Mouse (Mus musculus) CH12.LX (cell line): ENCODE data around the gene Erbb4. TPM values are rescaled to one million over a fixed set of nuclear protein-coding genes. Genes with fewer than 3 reads are reported as not detected.

Experiments
- DNase-seq: peaks from one replicate; pipeline ENCODE4 v3.0.0-alpha.2; 2013; ENCODE audit errors: extremely low read depth
- H3K27ac ChIP-seq: 2 replicates; pipeline ENCODE4 v1.5.1; 2012; ENCODE audit warnings: low read depth, mild to moderate bottlenecking, control low read depth, moderate library complexity; ENCODE audit not compliant: insufficient read depth
- H3K27me3 ChIP-seq: replicated peaks from 2 replicates; pipeline ENCODE3; 2012; ENCODE audit warnings: inconsistent platforms
- H3K36me3 ChIP-seq, 2 experiments: replicated peaks in 1 of 2; 2 replicates each; pipeline versions ENCODE3 to v1.6.1; 2012; ENCODE audit warnings: inconsistent platforms in 1 of 2, low read length in 1 of 2, mild to moderate bottlenecking in 1 of 2, mixed read lengths in 1 of 2, moderate library complexity in 1 of 2; ENCODE audit not compliant: control insufficient read depth in 1 of 2, insufficient read depth in 1 of 2
- H3K4me1 ChIP-seq, 2 experiments: 2 replicates each; pipeline ENCODE4 v1.6.1; 2012; ENCODE audit warnings: inconsistent platforms in 1 of 2, moderate library complexity in 1 of 2; ENCODE audit not compliant: insufficient read depth in 2 of 2, control insufficient read depth in 1 of 2
- H3K4me2 ChIP-seq: 2 replicates; pipeline ENCODE4 v1.6.1; 2012; ENCODE audit warnings: low read depth, mild to moderate bottlenecking, control low read depth; ENCODE audit not compliant: poor library complexity, insufficient read depth, severe bottlenecking
- H3K4me3 ChIP-seq, 3 experiments: fragments of 150-350 bp in 1 of 3; sonication (generic) in 1 of 3; replicated peaks in 1 of 3; 2 replicates each; pipeline versions ENCODE3 to v1.5.1; 2011 to 2012; ENCODE audit warnings: low read depth in 2 of 3, low read length in 2 of 3, mild to moderate bottlenecking in 2 of 3, moderate library complexity in 2 of 3, control low read depth in 1 of 3, improper control_type of control experiment in 1 of 3, inconsistent platforms in 1 of 3, mixed read lengths in 1 of 3; ENCODE audit not compliant: poor library complexity in 1 of 3
- H3K79me2 ChIP-seq: replicated peaks from 2 replicates; pipeline ENCODE4 v1.6.1; 2012; ENCODE audit warnings: mild to moderate bottlenecking, moderate library complexity; ENCODE audit not compliant: control insufficient read depth, poor library complexity, insufficient read depth, severe bottlenecking; ENCODE audit errors: extremely low read depth
- H3K9ac ChIP-seq: 2 replicates; pipeline ENCODE4 v1.6.1; 2012; ENCODE audit warnings: low read depth, mild to moderate bottlenecking, control low read depth, moderate library complexity; ENCODE audit not compliant: insufficient read depth
- H3K9me3 ChIP-seq: replicated peaks from 2 replicates; pipeline ENCODE3; 2012; ENCODE audit warnings: low read length, inconsistent platforms, mixed read lengths
- BHLHE40 ChIP-seq: IDR thresholded peaks from 2 replicates; pipeline ENCODE4 v1.6.1; 2011; ENCODE audit warnings: mild to moderate bottlenecking, low read depth, low read length, improper control_type of control experiment
- CHD2 ChIP-seq: IDR thresholded peaks from 2 replicates; pipeline ENCODE4 v1.6.1; 2011; ENCODE audit warnings: low read length, improper control_type of control experiment
- CTCF ChIP-seq, 2 experiments: IDR thresholded peaks in 1 of 2; conservative IDR thresholded peaks in 1 of 2; 2 replicates each; pipeline ENCODE4 v1.5.1; 2011 to 2012; ENCODE audit warnings: low read depth in 2 of 2, low read length in 2 of 2, improper control_type of control experiment in 1 of 2, inconsistent platforms in 1 of 2, mild to moderate bottlenecking in 1 of 2, moderate library complexity in 1 of 2
- E2F4 ChIP-seq: IDR thresholded peaks from 2 replicates; pipeline ENCODE4 v1.6.1; 2011; ENCODE audit warnings: low read depth, low read length, improper control_type of control experiment; ENCODE audit not compliant: insufficient replicate concordance
- EP300 ChIP-seq: IDR thresholded peaks from 2 replicates; pipeline ENCODE4 v1.6.1; 2011; ENCODE audit warnings: low read length, improper control_type of control experiment
- JUN ChIP-seq: IDR thresholded peaks from 2 replicates; pipeline ENCODE4 v1.6.1; 2011; ENCODE audit warnings: low read depth, mild to moderate bottlenecking, low read length, improper control_type of control experiment, moderate library complexity; ENCODE audit not compliant: insufficient read depth
- MAFK ChIP-seq: IDR thresholded peaks from 2 replicates; pipeline ENCODE4 v1.6.1; 2011; ENCODE audit warnings: low read length, improper control_type of control experiment; ENCODE audit not compliant: insufficient replicate concordance
- MXI1 ChIP-seq: IDR thresholded peaks from 2 replicates; pipeline ENCODE4 v1.6.1; 2011; ENCODE audit warnings: mild to moderate bottlenecking, low read depth, low read length, improper control_type of control experiment
- MYC ChIP-seq: IDR thresholded peaks from 2 replicates; pipeline ENCODE4 v1.6.1; 2011; ENCODE audit warnings: low read depth, mild to moderate bottlenecking, improper control_type of control experiment, low read length
- PAX5 ChIP-seq: IDR thresholded peaks from 2 replicates; pipeline ENCODE4 v1.6.1; 2012; ENCODE audit warnings: low read length, inconsistent platforms, mixed read lengths
- POLR2A ChIP-seq: IDR thresholded peaks from 2 replicates; pipeline ENCODE4 v1.6.1; 2011; ENCODE audit warnings: low read depth, mild to moderate bottlenecking, improper control_type of control experiment, low read length
- RAD21 ChIP-seq: IDR thresholded peaks from 2 replicates; pipeline ENCODE4 v1.6.1; 2011; ENCODE audit warnings: low read depth, mild to moderate bottlenecking, low read length, improper control_type of control experiment, moderate library complexity
- RCOR1 ChIP-seq: conservative IDR thresholded peaks from 2 replicates; pipeline ENCODE4 v1.6.1; 2012; ENCODE audit warnings: low read depth, mild to moderate bottlenecking, inconsistent platforms, low read length, improper control_type of control experiment
- SIN3A ChIP-seq: IDR thresholded peaks from 2 replicates; pipeline ENCODE4 v1.6.1; 2012; ENCODE audit warnings: low read length, improper control_type of control experiment, inconsistent platforms
- UBTF ChIP-seq: IDR thresholded peaks from 2 replicates; pipeline ENCODE4 v1.6.1; 2012; ENCODE audit warnings: low read depth, mild to moderate bottlenecking, inconsistent platforms, low read length, improper control_type of control experiment, moderate library complexity
- ZC3H11A ChIP-seq: IDR thresholded peaks from 2 replicates; pipeline ENCODE4 v1.6.1; 2012; ENCODE audit warnings: low read depth, mild to moderate bottlenecking, inconsistent platforms, low read length, improper control_type of control experiment
- ZNF384 ChIP-seq: IDR thresholded peaks from 2 replicates; pipeline ENCODE4 v1.6.1; 2012; ENCODE audit warnings: low read depth, low read length, improper control_type of control experiment, inconsistent platforms
- dilution Hi-C: fragments of 300-500 bp; cut with MboI; formaldehyde crosslinking; loops from 2 replicates; pipeline ENCODE4 v1.14.3; 2020; ENCODE audit warnings: low sequenced_read_pairs; ENCODE audit not compliant: extremely low pct_unique_long_range_greater_than_20kb, extremely low pct_ligation_motif_present
- in situ Hi-C: fragments of 300-500 bp; cut with MboI; formaldehyde crosslinking; loops from 3 replicates; pipeline ENCODE4 v1.14.3; 2019; ENCODE audit warnings: low sequenced_read_pairs, low pct_ligation_motif_present, low pct_unique_long_range_greater_than_20kb, mixed read lengths
- polyA plus RNA-seq: library from polyadenylated mRNA; unstranded; fragments of >175 nt; gene quantifications from 2 replicates; pipeline ENCODE4 v1.2.1, GENCODE M21; 2012; ENCODE audit warnings: low read depth; ENCODE audit not compliant: insufficient read length
- total RNA-seq, 2 experiments: library from RNA; depleted of rRNA; stranded (reverse); fragments of 300-350 nt in 1 of 2; fragments of >200 nt in 1 of 2; gene quantifications; 2 replicates each; pipeline ENCODE4 v1.2.3; 2012 to 2014

The Erbb4 gene
- total and polyA plus RNA-seq, 3 experiments, result not detected

DNA sequence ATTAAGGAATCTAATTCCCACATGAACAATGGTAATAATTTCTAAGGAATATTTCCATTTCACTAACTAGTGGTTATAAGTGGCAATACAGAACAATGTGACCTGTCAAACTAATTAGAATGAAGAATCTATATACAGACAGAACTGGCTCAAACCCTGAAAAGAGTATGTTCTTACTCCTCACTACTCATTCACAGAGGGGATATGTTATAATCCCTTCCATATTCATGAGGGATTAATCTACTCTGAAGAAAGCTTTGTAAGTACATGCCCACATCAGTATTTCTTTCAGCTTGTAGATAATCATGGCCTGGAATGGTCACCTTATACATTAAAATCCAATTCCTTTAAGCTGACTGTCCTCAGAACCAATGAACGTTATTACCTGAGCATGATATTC lies 276.3 kb downstream of the Erbb4 start:
- no peak for TF ChIP-seq CHD2
- TF ChIP-seq ZC3H11A, result no peak
- no peak for TF ChIP-seq E2F4
- no peak for TF ChIP-seq POLR2A
- TF ChIP-seq PAX5, result no peak
- TF ChIP-seq MYC, result no peak
- no peak for TF ChIP-seq RCOR1
- TF ChIP-seq ZNF384, result no peak
- no peak for TF ChIP-seq JUN
- TF ChIP-seq, all 38 proteins: peak for 0
- Histone ChIP-seq H3K9ac (no peak overlapping the region), H3K27ac (no peak overlapping the region), H3K4me1 (no peaks in the 10 kb centered on the region), H3K4me3 (no peak overlapping the region), H3K4me2 (no peak overlapping the region), H3K79me2 (no peaks in the 10 kb centered on the region), H3K36me3 (no peaks in the 10 kb centered on the region), H3K27me3 (no peaks in the 10 kb centered on the region), H3K9me3 (peaks cover 16% of the 10 kb centered on the region)
- in situ Hi-C loops (no loop called here), dilution Hi-C loops (no loop called here)
- DNase-seq, result no peak

DNA sequence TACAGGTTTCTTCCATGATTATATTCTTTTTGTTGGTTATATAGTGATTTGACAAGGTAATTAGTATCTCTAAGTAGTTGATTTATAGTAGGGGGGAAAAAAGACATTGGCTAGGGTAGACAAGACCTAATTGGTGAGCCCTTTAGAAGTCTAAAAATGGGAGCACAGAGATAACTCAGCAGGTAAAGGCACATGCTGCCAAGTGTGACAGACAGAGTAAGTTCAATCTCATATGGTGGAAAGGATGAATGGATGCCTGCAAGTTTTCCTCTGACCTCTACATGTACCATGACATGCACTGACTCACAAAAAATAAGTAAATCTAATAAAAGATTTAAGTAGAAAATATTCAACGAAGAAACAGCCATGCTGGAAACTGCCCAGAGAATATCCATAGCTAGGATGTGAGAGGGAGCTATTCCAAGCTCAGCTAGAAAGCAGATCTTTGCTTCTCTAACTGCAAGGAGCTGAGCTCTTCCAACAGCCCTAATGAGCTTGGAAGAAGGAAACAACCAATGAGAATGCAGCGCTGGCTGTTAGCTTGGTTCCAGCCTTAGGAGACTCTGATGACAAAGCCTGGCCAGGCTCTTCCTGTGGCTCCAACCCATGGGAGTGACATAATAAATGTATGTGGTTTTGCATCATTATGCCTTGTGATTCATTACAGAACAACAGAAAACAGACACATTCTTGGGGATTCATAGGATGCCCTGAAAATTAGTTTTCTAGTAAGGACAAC lies 277.2 kb downstream of the Erbb4 start:
- in situ Hi-C loops, result no loop called here
- Histone ChIP-seq H3K27ac (no peak overlapping the region), H3K27me3 (no peaks in the 10 kb centered on the region), H3K79me2 (no peaks in the 10 kb centered on the region), H3K4me2 (no peak overlapping the region), H3K9ac (no peak overlapping the region), H3K4me1 (no peaks in the 10 kb centered on the region), H3K9me3 (peaks cover 16% of the 10 kb centered on the region), H3K4me3 (no peak overlapping the region), H3K36me3 (no peaks in the 10 kb centered on the region)
- no peak for DNase-seq
- TF ChIP-seq MXI1 (no peak), RAD21 (no peak), UBTF (no peak), SIN3A (no peak), CTCF (conservative IDR thresholded peaks at IDR 0.05 in 1 of 2, IDR thresholded peaks at IDR 0.05 in 1 of 2; ENCODE audit: low read depth in 2 of 2, low read length in 2 of 2) (no peak), POLR2A (no peak), MAFK (no peak), BHLHE40 (no peak), ZC3H11A (no peak), EP300 (no peak)
- dilution Hi-C loops, result no loop called here
